ENCODE assay signal across 8 mouse cellular contexts in the genomic region with DNA sequence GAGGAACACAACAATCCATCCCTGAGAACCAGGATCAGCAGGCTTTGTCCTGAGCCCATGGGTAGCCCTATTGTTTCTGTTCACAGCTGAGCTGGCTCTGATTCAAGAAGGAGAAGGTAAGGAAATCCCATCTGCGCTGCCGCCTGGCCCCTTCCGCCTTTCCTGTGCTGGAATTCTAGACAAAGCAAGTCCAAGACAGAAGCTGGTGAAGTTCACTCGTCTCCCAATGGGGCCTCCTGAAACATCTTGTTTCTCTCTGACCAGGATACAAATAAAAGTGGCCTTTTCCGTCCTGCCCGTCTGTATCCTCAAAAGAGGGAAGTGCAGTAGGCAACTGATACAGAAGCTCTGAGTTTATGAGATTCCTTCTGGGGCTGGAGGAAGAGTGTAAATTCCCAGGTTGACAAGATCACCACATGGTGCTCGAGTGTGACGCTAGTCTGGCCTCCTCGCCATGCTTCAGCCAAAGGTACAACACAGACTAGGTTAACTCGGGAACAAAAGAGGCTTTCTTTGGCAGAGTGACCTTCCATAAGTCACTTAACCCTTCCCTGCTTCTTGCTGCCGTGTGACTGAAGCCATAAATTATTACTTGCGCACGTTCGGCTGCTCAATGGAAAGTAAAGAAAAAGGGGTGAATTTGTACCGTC.
DNase-seq lines count a peak whose midpoint lies in the region; ATAC-seq and TF ChIP-seq lines count a peak whose summit lies in the region.

No protein-coding gene starts in this region.

- H3K9me3 ChIP-seq in kidney, embryonic 14.5 days (ENCODE audit: control insufficient read depth, low read length): no peaks in the 10 kb centered on the region
- no peaks in the 10 kb centered on the region for H3K9me3 ChIP-seq in embryonic facial prominence, embryonic 14.5 days (ENCODE audit: control insufficient read depth, low read length)
- H3K9me3 ChIP-seq in limb, embryonic 14.5 days (ENCODE audit: control insufficient read depth, low read length): no peaks in the 10 kb centered on the region
- H3K9me3 ChIP-seq in midbrain, postnatal 0 days (ENCODE audit: low read length): no peaks in the 10 kb centered on the region

- no peak overlapping the region; the same call in 1 of the 2 replicates for H3K27ac ChIP-seq in kidney, embryonic 14.5 days (ENCODE audit: low read depth, low read length)
- H3K27ac ChIP-seq in embryonic facial prominence, embryonic 14.5 days (replicated peaks; ENCODE audit: low read depth, low read length): peak overlapping the region; percentile 4; the same call in 1 of the 2 replicates
- peak overlapping the region; percentile 65 for H3K27ac ChIP-seq in limb, embryonic 14.5 days (replicated peaks; ENCODE audit: low read depth, low read length)
- no peak overlapping the region for H3K27ac ChIP-seq in layer of hippocampus, adult 2 months
- no peak overlapping the region for H3K27ac ChIP-seq in midbrain, postnatal 0 days (ENCODE audit: low read depth, low read length)

- no peak overlapping the region for H3K4me2 ChIP-seq in kidney, embryonic 14.5 days (replicated peaks; ENCODE audit: low read depth, low read length)
- H3K4me2 ChIP-seq in embryonic facial prominence, embryonic 14.5 days (ENCODE audit: low read depth, low read length): no peak overlapping the region
- H3K4me2 ChIP-seq in limb, embryonic 14.5 days (replicated peaks; ENCODE audit: low read depth, low read length, severe bottlenecking): no peak overlapping the region
- no peak overlapping the region for H3K4me2 ChIP-seq in midbrain, postnatal 0 days (ENCODE audit: low read depth, low read length, poor library complexity, severe bottlenecking)

- no peak for ATAC-seq in kidney, embryonic 14.5 days (ENCODE audit: low FRiP score, low TSS enrichment)
- ATAC-seq in embryonic facial prominence, embryonic 14.5 days (ENCODE audit: low read depth): no peak
- ATAC-seq in limb, embryonic 14.5 days (ENCODE audit: low FRiP score, low read depth): no peak; the same call in 1 of the 2 replicates
- ATAC-seq in midbrain, postnatal 0 days (ENCODE audit: low FRiP score): no peak

- H3K36me3 ChIP-seq in kidney, embryonic 14.5 days (ENCODE audit: control insufficient read depth, insufficient read depth, low read length): no peaks in the 10 kb centered on the region
- H3K36me3 ChIP-seq in embryonic facial prominence, embryonic 14.5 days (ENCODE audit: control insufficient read depth, insufficient read depth, low read length): no peaks in the 10 kb centered on the region
- H3K36me3 ChIP-seq in limb, embryonic 14.5 days (ENCODE audit: control insufficient read depth, insufficient read depth, low read length): no peaks in the 10 kb centered on the region
- H3K36me3 ChIP-seq in midbrain, postnatal 0 days (ENCODE audit: insufficient read depth, low read length): no peaks in the 10 kb centered on the region

- intact Hi-C loops in heart, postnatal 36 days (cut with DNase I): loop anchor here (2.0 to 5.0 kb wide), 2 partner anchors 49 to 110 kb away; no protein-coding TSS in a partner anchor

- no peak overlapping the region for H3K4me3 ChIP-seq in kidney, embryonic 14.5 days (ENCODE audit: low read length)
- H3K4me3 ChIP-seq in embryonic facial prominence, embryonic 14.5 days (ENCODE audit: low read depth, low read length): no peak overlapping the region
- H3K4me3 ChIP-seq in limb, embryonic 14.5 days (replicated peaks; ENCODE audit: low read length): no peak overlapping the region
- no peak overlapping the region for H3K4me3 ChIP-seq in layer of hippocampus, adult 2 months
- H3K4me3 ChIP-seq in midbrain, postnatal 0 days (ENCODE audit: low read depth, low read length): no peak overlapping the region

- WGBS in kidney, embryonic 14.5 days: 41% methylated on average over 15 of the region's 15 CpGs
- 48% methylated on average over 15 of the region's 15 CpGs for whole genome bisulfite sequencing in embryonic facial prominence, embryonic 14.5 days
- 44% methylated on average over 15 of the region's 15 CpGs for WGBS in limb, embryonic 14.5 days
- 43% methylated on average over 15 of the region's 15 CpGs for WGBS in midbrain, postnatal 0 days

- no peak overlapping the region for H3K9ac ChIP-seq in kidney, embryonic 14.5 days (ENCODE audit: low read depth, low read length)
- H3K9ac ChIP-seq in embryonic facial prominence, embryonic 14.5 days (ENCODE audit: low read depth, low read length): no peak overlapping the region
- H3K9ac ChIP-seq in limb, embryonic 14.5 days (ENCODE audit: low read depth, low read length, severe bottlenecking): no peak overlapping the region
- H3K9ac ChIP-seq in midbrain, postnatal 0 days (replicated peaks; ENCODE audit: low read length, poor library complexity, severe bottlenecking): no peak overlapping the region

- TF ChIP-seq POLR2A in limb, embryonic 14.5 days (IDR thresholded peaks at IDR 0.05; ENCODE audit: borderline replicate concordance, extremely low read depth, insufficient read depth, insufficient read length): no peak

- no peaks in the 10 kb centered on the region for H3K27me3 ChIP-seq in kidney, embryonic 14.5 days (ENCODE audit: control insufficient read depth, insufficient read depth, low read length)
- H3K27me3 ChIP-seq in embryonic facial prominence, embryonic 14.5 days (replicated peaks; ENCODE audit: control insufficient read depth, insufficient read depth, low read length): no peaks in the 10 kb centered on the region; the same call in 1 of the 2 replicates
- no peaks in the 10 kb centered on the region for H3K27me3 ChIP-seq in limb, embryonic 14.5 days (ENCODE audit: control insufficient read depth, insufficient read depth, low read length)
- no peaks in the 10 kb centered on the region for H3K27me3 ChIP-seq in midbrain, postnatal 0 days (ENCODE audit: insufficient read depth, low read length)

- H3K4me1 ChIP-seq in kidney, embryonic 14.5 days (ENCODE audit: control insufficient read depth, insufficient read depth, low read length): no peaks in the 10 kb centered on the region; the same call in 1 of the 2 replicates
- no peaks in the 10 kb centered on the region; the same call in 1 of the 2 replicates for H3K4me1 ChIP-seq in embryonic facial prominence, embryonic 14.5 days (ENCODE audit: control insufficient read depth, insufficient read depth, low read length)
- 0 out of 2 replicates have a peak, but pooled peaks cover 8% of the 10 kb centered on the region for H3K4me1 ChIP-seq in limb, embryonic 14.5 days (ENCODE audit: control insufficient read depth, insufficient read depth, low read length)
- H3K4me1 ChIP-seq in midbrain, postnatal 0 days (ENCODE audit: insufficient read depth, low read length): no peaks in the 10 kb centered on the region

- no peak for TF ChIP-seq CTCF in layer of hippocampus, adult 2 months (conservative IDR thresholded peaks at IDR 0.05)
- no peak for TF ChIP-seq CTCF in midbrain, postnatal 0 days (IDR thresholded peaks at IDR 0.05)

- DNase-seq in kidney, adult 11 months: peak; percentile 37
- peak; percentile 49 for DNase-seq in embryonic facial prominence, embryonic 14.5 days (ENCODE audit: low spot score)
- DNase-seq in heart, postnatal 36 days: peak; percentile 6 to 7
- DNase-seq in limb, embryonic 14.5 days (ENCODE audit: low spot score): peak; percentile 36
- DNase-seq in thymus, postnatal 0 days (ENCODE audit: low spot score): no peak
- no peak for DNase-seq in layer of hippocampus, adult 2 months (ENCODE audit: low spot score in 2 of 2)
- no peak for DNase-seq in midbrain, postnatal 0 days (ENCODE audit: low spot score)

Comparison
In these comparisons a context has a peak if more than half of its experiments do, and no peak if none do; other contexts are left out.
1. DNase-seq: peak in kidney, adult 11 months (single experiment), embryonic facial prominence, embryonic 14.5 days (single experiment), heart, postnatal 36 days (2 of 2) and limb, embryonic 14.5 days (single experiment); none in thymus, postnatal 0 days (single experiment), layer of hippocampus, adult 2 months (0 of 2) and midbrain, postnatal 0 days (single experiment).
2. H3K27ac ChIP-seq: peak in embryonic facial prominence, embryonic 14.5 days (single experiment) and limb, embryonic 14.5 days (single experiment); none in kidney, embryonic 14.5 days (single experiment), layer of hippocampus, adult 2 months (single experiment) and midbrain, postnatal 0 days (single experiment).